Mouse (Mus musculus) midbrain, embryonic 10.5 days (tissue): ENCODE data around the gene Fastkd1. TPM values are rescaled to one million over a fixed set of nuclear protein-coding genes. Genes with fewer than 3 reads are reported as not detected.
"Not testable (repeated sequence)": the region's sequence is repeated elsewhere in the genome, so short reads cannot be mapped to it uniquely, and the experiment has no call there.

Source experiments
- DNase-seq: peaks from one replicate; pipeline ENCODE4 v3.0.0-alpha.2; 2017; ENCODE audit warnings: low spot score
- H3K27ac ChIP-seq: fragments of 300-500 bp; sonication (generic); replicated peaks from 2 replicates; pipeline ENCODE4 v1.5.1; 2016; ENCODE audit warnings: mild to moderate bottlenecking
- H3K27me3 ChIP-seq: fragments of 300-500 bp; sonication (generic); 2 replicates; pipeline ENCODE4 v1.6.1; 2016; ENCODE audit warnings: low read depth, mild to moderate bottlenecking; ENCODE audit not compliant: poor library complexity, severe bottlenecking
- H3K36me3 ChIP-seq: fragments of 300-500 bp; sonication (generic); 2 replicates; pipeline ENCODE4 v1.6.1; 2016; ENCODE audit warnings: mild to moderate bottlenecking, moderate library complexity
- H3K4me1 ChIP-seq: fragments of 300-500 bp; sonication (generic); 2 replicates; pipeline ENCODE4 v1.6.1; 2016
- H3K4me3 ChIP-seq: fragments of 300-500 bp; sonication (generic); 2 replicates; pipeline ENCODE4 v1.5.1; 2016; ENCODE audit warnings: mild to moderate bottlenecking, moderate library complexity
- H3K9me3 ChIP-seq: fragments of 300-500 bp; sonication (generic); replicated peaks from 2 replicates; pipeline ENCODE4 v1.6.1; 2016; ENCODE audit warnings: mild to moderate bottlenecking
- WGBS: fragments of 180-500 bp; shearing (Covaris S2); methylation state at CpG from one replicate; pipeline ENCODE4 v1.1.7; 2016; 5-methylcytosine and 5-hydroxymethylcytosine counted together
- polyA plus RNA-seq: library from polyadenylated mRNA; unstranded; fragments of >200 nt; fragmentation: Nextera tagmentation; extraction: Ambion mirVana; gene quantifications from 2 replicates; pipeline ENCODE4 v1.2.1, GENCODE M21; 2016

The Fastkd1 gene
- polyA plus RNA-seq, 1 experiment from 2014 or later = 17.7 TPM

- Histone ChIP-seq H3K36me3 (peaks cover 92% of the 10 kb centered on the region), H3K27me3 (peaks cover 24% of the 10 kb centered on the region), H3K27ac (no peak overlapping the region), H3K4me1 (no peaks in the 10 kb centered on the region), H3K9me3 (no peaks in the 10 kb centered on the region), H3K4me3 (no peak overlapping the region)
- WGBS = 92% methylated on average over 6 of the region's 6 CpGs
- no peak for DNase-seq
These were observed 22.5 kb downstream of the Fastkd1 start for GRCm38 (mm10) chr2:69690843-69691242.

- no peak overlapping the region for H3K4me3 ChIP-seq
- peaks cover 30% of the 10 kb centered on the region for H3K27me3 ChIP-seq
- no peaks in the 10 kb centered on the region for H3K4me1 ChIP-seq
- 92% methylated on average over 3 of the region's 3 CpGs for WGBS
- no peak overlapping the region for H3K27ac ChIP-seq
- no peaks in the 10 kb centered on the region for H3K9me3 ChIP-seq
- peaks cover 95% of the 10 kb centered on the region for H3K36me3 ChIP-seq
- no peak for DNase-seq
These were observed 23.1 kb downstream of the Fastkd1 start for GRCm38 (mm10) chr2:69690214-69690613.

- Histone ChIP-seq H3K27ac (0 out of 2 replicates have a peak overlapping the region, but pooled peaks have one; percentile 17), H3K4me3 (no peak overlapping the region), H3K4me1 (peaks cover 23% of the 10 kb centered on the region), H3K27me3 (peaks cover 71% of the 10 kb centered on the region), H3K36me3 (peaks cover 47% of the 10 kb centered on the region), H3K9me3 (no peaks in the 10 kb centered on the region)
- WGBS = 95% methylated on average over 3 of the region's 3 CpGs
- no peak for DNase-seq
These were observed 28.8 kb downstream of the Fastkd1 start for GRCm38 (mm10) chr2:69684488-69684887.

- Histone ChIP-seq H3K9me3 (no peaks in the 10 kb centered on the region), H3K27me3 (peaks cover 75% of the 10 kb centered on the region), H3K4me3 (peak overlapping the region; percentile 22), H3K4me1 (peaks cover 23% of the 10 kb centered on the region), H3K27ac (peak overlapping the region; percentile 64), H3K36me3 (peaks cover 34% of the 10 kb centered on the region)
- WGBS = 27% methylated on average over 13 of the region's 13 CpGs
- DNase-seq = peak; percentile 63
These were observed 30.1 kb downstream of the Fastkd1 start for GRCm38 (mm10) chr2:69683036-69683805.

- Histone ChIP-seq H3K9me3 (no peaks in the 10 kb centered on the region), H3K36me3 (peaks cover 22% of the 10 kb centered on the region), H3K27me3 (peaks cover 62% of the 10 kb centered on the region), H3K4me1 (peaks cover 23% of the 10 kb centered on the region), H3K4me3 (no peak overlapping the region), H3K27ac (0 out of 2 replicates have a peak overlapping the region, but pooled peaks have one; percentile 64)
- 83% methylated on average over 4 of the region's 4 CpGs for WGBS
- no peak for DNase-seq
These were observed 31.4 kb downstream of the Fastkd1 start for GRCm38 (mm10) chr2:69681931-69682330.

- Histone ChIP-seq H3K4me1 (peaks cover 23% of the 10 kb centered on the region), H3K27ac (no peak overlapping the region), H3K27me3 (peaks cover 43% of the 10 kb centered on the region), H3K4me3 (no peak overlapping the region), H3K36me3 (peaks cover 5% of the 10 kb centered on the region), H3K9me3 (no peaks in the 10 kb centered on the region)
- WGBS = 65% methylated on average over 6 of the region's 6 CpGs
- peak; percentile 21 for DNase-seq
These were observed 33.3 kb downstream of the Fastkd1 start for GRCm38 (mm10) chr2:69679990-69680389.

GRCm38 (mm10) chr2:69677215-69677614, 36.1 kb downstream of the Fastkd1 start:
- DNase-seq, H3K9me3 ChIP-seq, H3K4me3 ChIP-seq, H3K36me3 ChIP-seq, H3K27ac ChIP-seq: not testable (repeated sequence)
- Histone ChIP-seq H3K27me3 (peaks cover 29% of the 10 kb centered on the region), H3K4me1 (peaks cover 15% of the 10 kb centered on the region)
- WGBS = 88% methylated on average over 2 of the region's 2 CpGs

GRCm38 (mm10) chr2:69676713-69677112, 36.6 kb downstream of the Fastkd1 start:
- Histone ChIP-seq H3K36me3 (peaks cover 5% of the 10 kb centered on the region), H3K27ac (no peak overlapping the region), H3K4me3 (no peak overlapping the region), H3K9me3 (no peaks in the 10 kb centered on the region), H3K4me1 (peaks cover 16% of the 10 kb centered on the region), H3K27me3 (peaks cover 25% of the 10 kb centered on the region)
- no peak for DNase-seq
- 63% methylated on average over 2 of the region's 2 CpGs for WGBS

GRCm38 (mm10) chr2:69675266-69675665, 38.0 kb downstream of the Fastkd1 start:
- Histone ChIP-seq H3K4me3 (no peak overlapping the region), H3K9me3 (no peaks in the 10 kb centered on the region), H3K27me3 (peaks cover 12% of the 10 kb centered on the region), H3K4me1 (peaks cover 12% of the 10 kb centered on the region), H3K36me3 (peaks cover 4% of the 10 kb centered on the region), H3K27ac (no peak overlapping the region)
- no peak for DNase-seq
- 90% methylated on average over 9 of the region's 9 CpGs for WGBS

- 0 out of 2 replicates have a peak, but pooled peaks cover 3% of the 10 kb centered on the region for H3K36me3 ChIP-seq
- no peaks in the 10 kb centered on the region for H3K9me3 ChIP-seq
- H3K27me3 ChIP-seq = no peaks in the 10 kb centered on the region
- no peak for DNase-seq
- no peak overlapping the region for H3K27ac ChIP-seq
- H3K4me1 ChIP-seq = peaks cover 12% of the 10 kb centered on the region
- no peak overlapping the region for H3K4me3 ChIP-seq
- WGBS = 79% methylated on average over 5 of the region's 5 CpGs
These were observed 39.6 kb downstream of the Fastkd1 start for GRCm38 (mm10) chr2:69673723-69674122.

GRCm38 (mm10) chr2:69669853-69670252, 43.5 kb downstream of the Fastkd1 start, which contains the start of gene Klhl41:
Gene Klhl41 (plus strand): TSS chr2:69670120.
- no peaks in the 10 kb centered on the region for H3K9me3 ChIP-seq
- 88% methylated on average over 9 of the region's 9 CpGs for WGBS
- H3K27me3 ChIP-seq = no peaks in the 10 kb centered on the region
- no peak for DNase-seq
- peaks cover 17% of the 10 kb centered on the region for H3K36me3 ChIP-seq
- H3K4me1 ChIP-seq = peaks cover 12% of the 10 kb centered on the region
- no peak within 1 kb of the TSS for H3K4me3 ChIP-seq
- no peak within 1 kb of the TSS for H3K27ac ChIP-seq

GRCm38 (mm10) chr2:69668414-69668813, 44.9 kb downstream of the Fastkd1 start:
- Histone ChIP-seq H3K27ac (no peak overlapping the region), H3K4me1 (peaks cover 12% of the 10 kb centered on the region), H3K9me3 (no peaks in the 10 kb centered on the region), H3K4me3 (no peak overlapping the region), H3K36me3 (peaks cover 24% of the 10 kb centered on the region), H3K27me3 (no peaks in the 10 kb centered on the region)
- no peak for DNase-seq
- WGBS = 82% methylated on average over 6 of the region's 6 CpGs

- Histone ChIP-seq H3K27ac (no peak overlapping the region), H3K27me3 (no peaks in the 10 kb centered on the region), H3K4me1 (peaks cover 9% of the 10 kb centered on the region), H3K4me3 (no peak overlapping the region), H3K9me3 (no peaks in the 10 kb centered on the region), H3K36me3 (peaks cover 30% of the 10 kb centered on the region)
- DNase-seq = no peak
- WGBS = 93% methylated on average over 4 of the region's 4 CpGs
These were observed 45.7 kb downstream of the Fastkd1 start for GRCm38 (mm10) chr2:69667656-69668055.
